Mouse (Mus musculus): ENCODE measurements at regions not wholly inside any gene's neighbourhood (a gene's known extent, or its start where the extent isn't known, plus 50 kb on each side); places are given as distances from the start of the nearest gene placed in this dataset.

DNA sequence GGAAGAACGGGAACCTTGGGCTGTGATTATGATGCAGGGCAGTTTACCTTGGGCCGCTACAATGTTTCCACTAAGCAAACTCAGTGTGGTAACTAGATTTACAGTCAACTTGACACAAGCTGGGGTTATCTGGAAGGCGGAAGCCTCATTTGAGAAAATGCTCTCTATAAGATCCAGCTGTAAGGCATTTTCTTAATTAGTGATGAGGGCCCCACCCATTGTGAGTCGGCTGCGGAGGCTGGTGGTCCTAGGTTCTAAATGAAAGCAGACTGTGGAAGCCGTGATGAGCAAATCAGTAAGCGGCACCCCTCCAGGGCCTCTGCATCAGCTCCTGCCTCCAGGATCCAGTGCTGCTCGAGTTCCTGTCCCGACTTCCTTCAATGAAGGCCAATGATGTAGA lies 183.4 kb downstream of the Ly86 start:
- DNase-seq (ENCODE audit: low read depth in 1 of 2, low spot score in 2 of 2), result no peak

DNA sequence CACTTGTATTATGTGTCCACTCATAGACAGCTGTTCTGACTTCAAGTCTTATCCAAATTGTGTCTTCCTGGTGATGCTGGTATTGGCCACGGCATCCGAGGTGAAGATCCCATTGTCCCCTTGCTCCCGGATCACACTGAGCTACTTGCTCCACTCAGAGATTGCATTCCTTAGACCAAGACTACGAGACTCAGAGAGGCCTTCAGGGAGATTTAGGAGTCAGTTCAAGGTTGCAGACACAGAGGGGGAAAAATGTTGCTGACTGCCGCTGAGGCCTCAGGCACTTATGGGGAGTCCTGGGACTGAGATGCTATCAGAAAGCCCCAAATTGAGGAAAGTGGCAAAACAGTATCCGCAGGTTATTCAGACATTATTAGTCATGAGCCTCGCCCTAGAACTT lies 183.9 kb downstream of the Ly86 start:
- no peak for DNase-seq (ENCODE audit: low read depth in 1 of 2, low spot score in 2 of 2)

DNA sequence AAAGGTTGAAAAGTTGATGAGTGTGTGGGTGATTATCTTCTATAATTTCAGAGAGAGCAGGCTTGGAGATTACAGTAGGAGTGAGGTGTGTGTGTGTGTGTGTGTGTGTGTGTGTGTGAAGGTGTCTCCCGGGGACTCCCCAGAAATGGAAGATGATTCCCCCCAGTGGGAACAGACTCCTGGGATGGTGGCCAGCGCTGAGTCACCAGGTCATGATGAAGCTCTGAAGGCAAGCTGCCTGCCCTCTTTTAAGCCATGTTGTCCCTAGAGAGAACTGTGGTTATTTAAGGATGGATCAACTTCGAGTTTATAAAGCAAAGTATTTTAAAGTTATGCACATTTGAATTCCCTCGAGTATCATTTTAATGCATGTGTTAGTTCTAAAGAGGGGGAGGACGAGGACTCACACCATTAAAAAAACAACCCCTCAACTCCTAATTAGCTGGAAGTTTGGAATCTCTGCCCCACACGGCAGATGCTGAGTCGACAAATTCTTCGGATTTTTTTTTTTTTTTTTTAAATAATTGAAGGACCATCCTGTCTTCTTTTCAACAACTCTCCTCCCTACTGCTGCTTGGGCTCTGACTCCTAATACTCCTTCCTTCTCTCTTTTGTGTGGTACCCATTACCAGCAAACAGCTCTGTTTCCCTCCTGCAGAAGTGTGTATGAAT lies 186.6 kb downstream of the Ly86 start:
- DNase-seq (ENCODE audit: low read depth in 1 of 2, low spot score in 2 of 2), result no peak

GRCm38 (mm10) chr13:37532596-37533170 lies 187.7 kb downstream of the Ly86 start:
- DNase-seq (ENCODE audit: low read depth in 1 of 2, low spot score in 2 of 2), result no peak

GRCm38 (mm10) chr13:37533851-37534250 lies 188.8 kb downstream of the Ly86 start:
- no peak for DNase-seq (ENCODE audit: low read depth in 1 of 2, low spot score in 2 of 2)

- DNase-seq (ENCODE audit: low read depth in 1 of 2, low spot score in 2 of 2), result no peak
Measured at GRCm38 (mm10) chr13:37537330-37537729, 192.3 kb downstream of the Ly86 start.

DNA sequence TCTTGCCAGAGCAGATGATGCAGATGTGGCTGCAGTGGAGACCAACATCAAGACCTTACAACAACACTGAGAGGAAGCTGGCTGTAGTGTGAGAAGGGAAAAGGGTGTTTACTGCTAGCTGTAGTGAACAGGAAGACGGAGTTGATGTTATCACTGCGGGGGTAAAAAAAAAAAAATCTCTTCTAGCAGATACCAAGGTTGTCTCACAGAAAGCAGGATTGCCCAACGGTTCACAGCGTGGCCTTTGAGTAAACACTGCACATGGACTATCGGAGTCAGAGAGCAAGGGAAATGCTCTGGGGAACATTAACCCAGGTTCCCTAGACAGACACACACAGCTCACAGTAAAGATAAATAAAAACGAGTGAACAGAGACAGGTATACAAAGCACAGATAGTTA lies 192.8 kb downstream of the Ly86 start:
- no peak for DNase-seq (ENCODE audit: low read depth in 1 of 2, low spot score in 2 of 2)

GRCm38 (mm10) chr13:37540980-37541531 lies 196.0 kb downstream of the Ly86 start:
- DNase-seq (ENCODE audit: low read depth in 1 of 2, low spot score in 2 of 2), result no peak

DNA sequence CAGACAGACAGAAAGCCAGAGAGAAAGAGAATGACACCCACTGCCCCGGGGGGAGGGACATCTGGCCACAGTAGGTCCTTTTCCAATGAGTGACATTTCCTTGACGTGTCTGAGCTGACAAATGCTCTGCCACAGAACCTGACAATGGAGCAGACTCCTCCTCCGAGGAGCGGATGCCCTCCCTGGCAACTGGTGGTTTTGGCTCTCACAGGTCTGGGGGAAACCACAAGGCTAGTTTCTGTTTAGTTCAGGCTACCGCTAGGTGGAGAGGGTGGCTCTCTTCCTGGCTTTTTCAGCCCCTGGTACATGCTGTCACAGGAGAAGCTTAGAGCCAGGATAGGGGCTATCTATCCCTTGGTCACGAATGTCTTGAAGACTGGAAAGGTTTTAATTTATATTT lies 196.7 kb downstream of the Ly86 start:
- peak in 1 of 2 experiments; percentile 51 for DNase-seq (ENCODE audit: low read depth in 1 of 2, low spot score in 2 of 2)

DNA sequence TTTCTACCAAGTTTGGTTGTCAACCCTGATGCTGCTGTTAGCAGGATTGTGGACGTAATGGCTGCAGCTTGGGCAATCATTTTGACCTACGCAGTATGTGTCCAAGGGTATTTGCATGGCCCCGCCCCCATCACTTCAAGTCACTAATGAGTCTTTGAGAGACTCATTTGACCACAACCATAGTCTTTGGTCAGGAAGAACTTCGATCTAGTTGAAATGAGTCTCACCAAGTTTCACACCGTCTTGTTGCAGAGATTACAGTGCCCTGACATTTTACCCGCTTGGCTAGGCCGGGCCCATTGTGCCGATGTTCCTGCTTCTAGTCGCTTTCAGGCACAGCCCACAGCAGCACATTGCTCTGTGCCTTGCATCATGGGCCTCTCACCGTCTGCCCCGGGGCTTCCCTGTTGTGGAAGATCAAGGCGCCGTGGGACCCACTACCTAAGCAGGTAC lies 197.8 kb downstream of the Ly86 start:
- DNase-seq (ENCODE audit: low read depth in 1 of 2, low spot score in 2 of 2), result peak in 1 of 2 experiments; percentile 39

- no peak for DNase-seq (ENCODE audit: low read depth in 1 of 2, low spot score in 2 of 2)
Measured at GRCm38 (mm10) chr13:37543788-37544187, 198.8 kb downstream of the Ly86 start.

- no peak for DNase-seq (ENCODE audit: low read depth in 1 of 2, low spot score in 2 of 2)
Measured at GRCm38 (mm10) chr13:37544696-37545095, 199.7 kb downstream of the Ly86 start.

- DNase-seq (ENCODE audit: low read depth in 1 of 2, low spot score in 2 of 2), result no peak
Measured at GRCm38 (mm10) chr13:37546556-37546955, 201.5 kb downstream of the Ly86 start.

GRCm38 (mm10) chr13:37550584-37550983 lies 205.6 kb downstream of the Ly86 start:
- DNase-seq (ENCODE audit: low read depth in 1 of 2, low spot score in 2 of 2), result no peak

- DNase-seq (ENCODE audit: low read depth in 1 of 2, low spot score in 2 of 2), result no peak
Measured at GRCm38 (mm10) chr13:37553392-37553791, 208.4 kb downstream of the Ly86 start.

DNA sequence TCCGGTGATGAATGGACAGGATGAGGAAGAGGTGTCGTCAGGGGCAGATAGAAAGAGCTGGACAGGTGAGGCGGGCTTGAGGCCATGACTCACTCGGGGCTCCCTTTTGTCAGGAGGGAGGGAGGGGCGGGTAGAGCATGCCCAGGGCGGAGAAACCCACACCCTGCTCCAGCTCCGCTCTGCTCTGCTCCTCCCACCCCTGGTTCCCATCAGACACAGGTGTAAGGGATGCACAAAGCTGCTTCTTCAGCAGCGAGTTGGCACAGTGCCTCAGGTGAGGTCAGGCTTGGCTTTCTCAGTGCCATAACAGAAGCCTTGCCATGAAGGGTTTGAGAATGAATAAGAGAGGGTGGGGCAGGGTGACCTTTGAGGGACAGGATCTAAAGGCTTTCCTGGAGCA lies 212.2 kb downstream of the Ly86 start:
- DNase-seq (ENCODE audit: low read depth in 1 of 2, low spot score in 2 of 2), result no peak

DNA sequence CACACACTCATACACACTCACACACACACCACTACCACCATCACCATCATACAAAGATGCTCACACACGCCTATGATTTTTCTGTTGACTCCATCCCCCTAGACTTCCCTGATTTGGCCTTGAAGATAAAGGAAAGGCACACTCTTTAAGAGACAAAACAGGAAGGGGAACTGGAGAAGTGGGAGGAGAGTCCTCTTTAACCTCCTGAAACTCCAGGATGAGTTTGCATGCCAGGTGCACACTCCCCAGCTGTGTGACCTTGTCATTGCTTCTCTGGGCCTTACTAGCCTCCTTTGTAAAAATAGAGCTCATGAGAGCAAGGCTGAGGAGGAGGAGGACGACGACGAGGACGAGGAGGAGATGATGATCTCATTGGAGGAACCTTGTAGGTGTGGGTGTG lies 212.8 kb downstream of the Ly86 start:
- DNase-seq (ENCODE audit: low read depth in 1 of 2, low spot score in 2 of 2), result no peak

- DNase-seq (ENCODE audit: low read depth in 1 of 2, low spot score in 2 of 2), result no peak
Measured at GRCm38 (mm10) chr13:37559056-37559455, 214.0 kb downstream of the Ly86 start.

DNA sequence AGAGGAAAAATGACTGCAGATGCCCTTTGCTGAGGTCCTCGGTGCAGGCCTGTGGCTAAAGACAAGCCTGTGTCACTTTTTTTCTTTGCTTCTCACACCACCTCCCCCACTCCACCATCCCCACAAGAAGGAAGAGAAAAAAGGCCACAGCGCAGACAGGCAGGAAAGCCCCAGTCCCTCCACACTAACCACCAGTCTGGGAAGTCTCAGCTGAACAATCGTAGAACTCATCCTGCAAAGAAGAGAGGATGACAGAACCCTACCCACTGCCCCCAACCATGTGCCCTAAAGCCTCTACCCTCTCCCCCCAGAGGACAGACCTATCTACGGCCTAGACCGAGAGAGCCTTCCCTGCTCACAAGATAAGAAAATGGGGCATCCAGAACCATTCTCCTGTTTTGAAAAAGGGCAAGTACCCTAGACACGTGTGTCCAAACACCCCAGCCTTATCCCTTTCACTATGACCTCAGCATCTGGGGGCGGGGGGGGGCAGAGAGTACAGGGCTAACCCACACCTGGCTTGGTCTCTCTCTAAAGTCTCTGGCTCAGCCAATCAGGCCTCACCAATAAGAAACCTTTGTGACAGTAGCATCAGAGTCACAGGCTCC lies 214.8 kb downstream of the Ly86 start:
- no peak for DNase-seq (ENCODE audit: low read depth in 1 of 2, low spot score in 2 of 2)

GRCm38 (mm10) chr13:37560387-37560786 lies 215.4 kb downstream of the Ly86 start:
- DNase-seq (ENCODE audit: low read depth in 1 of 2, low spot score in 2 of 2), result no peak

DNA sequence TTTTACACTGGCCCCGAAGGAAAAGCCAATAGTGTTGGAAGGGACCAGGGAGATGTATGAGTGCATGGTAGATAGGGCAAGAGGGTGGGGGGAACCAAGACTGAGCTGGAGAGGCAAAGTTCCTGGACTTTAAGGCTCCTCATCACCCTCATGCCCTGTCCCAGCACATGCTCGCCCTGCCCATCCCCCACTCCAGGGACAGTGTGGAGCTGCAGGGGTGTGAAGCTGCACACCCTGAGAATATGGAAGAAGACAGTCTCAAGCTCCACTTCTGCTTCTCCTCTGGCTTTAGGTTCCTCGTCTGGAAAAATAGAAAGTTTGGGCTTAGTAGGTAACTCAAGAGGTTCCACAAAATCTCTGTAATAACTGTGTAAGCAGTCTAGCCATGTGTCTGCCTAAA lies 215.8 kb downstream of the Ly86 start:
- DNase-seq (ENCODE audit: low read depth in 1 of 2, low spot score in 2 of 2), result no peak

DNA sequence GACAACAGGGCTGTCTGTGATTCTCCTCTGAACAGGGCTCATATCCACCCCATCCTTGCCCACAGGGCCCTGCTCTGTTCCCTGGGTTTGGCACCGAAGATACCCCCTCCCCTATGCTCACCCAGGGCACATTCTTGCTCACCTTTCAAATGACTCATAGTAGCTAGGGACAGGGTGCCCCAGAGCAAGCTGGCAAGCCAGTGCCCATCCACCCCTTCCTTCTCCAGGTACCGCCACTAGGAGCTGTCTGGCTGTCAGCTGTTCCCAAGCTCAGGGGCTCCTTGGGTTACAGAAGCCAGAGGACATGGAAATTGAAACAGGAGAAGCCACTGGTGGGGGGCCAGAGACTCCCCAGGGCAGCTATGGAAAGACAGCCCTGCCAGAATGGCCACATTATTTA lies 216.4 kb downstream of the Ly86 start:
- no peak for DNase-seq (ENCODE audit: low read depth in 1 of 2, low spot score in 2 of 2)

All from monocyte, adult 2 months (primary cell).